Mouse (Mus musculus): ENCODE results near the gene Wdr45b.
"Not testable (repeated sequence)": the region's sequence is repeated elsewhere in the genome, so short reads cannot be mapped to it uniquely, and the experiment has no call there.

The Wdr45b gene

DNA sequence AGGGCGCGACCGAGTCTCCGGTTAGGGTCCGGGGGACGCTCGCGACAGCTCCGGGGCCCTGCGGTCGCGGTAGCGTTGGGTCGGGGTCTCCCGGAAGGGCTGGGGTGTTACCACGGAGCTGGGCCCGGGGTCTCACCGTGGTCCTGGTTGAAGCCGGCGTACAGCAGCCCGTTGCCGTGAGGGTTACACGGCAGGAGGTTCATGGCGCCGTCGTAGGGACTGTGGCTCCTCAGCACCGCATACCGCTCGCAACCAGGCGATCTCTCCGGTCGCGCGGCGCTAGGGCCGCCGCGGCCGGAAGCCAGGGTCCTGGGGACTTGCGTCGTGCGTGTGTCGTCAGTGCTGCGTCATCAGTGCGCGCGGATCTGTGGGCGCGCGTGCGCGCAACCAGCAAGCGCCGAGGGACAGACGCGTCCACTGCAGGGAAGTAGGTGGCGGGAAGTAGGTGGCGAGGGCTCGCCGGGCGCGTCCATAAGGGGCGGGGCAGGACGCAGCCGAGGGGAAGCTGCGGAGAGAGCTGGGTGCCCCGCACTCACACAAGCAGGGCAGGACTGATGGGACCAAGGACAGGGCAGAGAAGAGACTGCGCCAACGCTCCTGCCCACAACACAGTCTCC lies at the start of gene Wdr45b:
Gene Wdr45b (minus strand): TSS at position 355 of the 617 bp plus-strand sequence.
- peak; percentile 99 for DNase-seq

DNA sequence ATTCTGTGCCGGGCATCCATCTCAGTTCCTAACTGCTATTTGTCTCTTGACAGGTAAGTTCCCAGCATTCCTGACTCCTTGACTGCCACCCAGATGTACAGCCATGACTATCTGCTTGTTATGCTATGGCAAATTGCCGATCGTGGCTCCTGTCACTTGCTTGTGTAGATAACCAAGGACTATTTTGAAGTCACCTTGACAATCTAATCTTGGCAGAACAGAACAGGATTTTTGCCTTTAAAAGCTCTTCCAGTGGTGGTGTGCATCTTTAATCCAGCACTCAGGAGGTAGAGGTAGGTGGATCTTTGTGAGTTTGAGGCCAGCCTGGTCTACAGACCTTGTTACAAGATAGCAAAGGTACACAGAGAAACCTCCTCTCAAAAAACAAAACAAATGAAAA lies 38.2 kb upstream of the Wdr45b start:
- DNase-seq: no peak

DNA sequence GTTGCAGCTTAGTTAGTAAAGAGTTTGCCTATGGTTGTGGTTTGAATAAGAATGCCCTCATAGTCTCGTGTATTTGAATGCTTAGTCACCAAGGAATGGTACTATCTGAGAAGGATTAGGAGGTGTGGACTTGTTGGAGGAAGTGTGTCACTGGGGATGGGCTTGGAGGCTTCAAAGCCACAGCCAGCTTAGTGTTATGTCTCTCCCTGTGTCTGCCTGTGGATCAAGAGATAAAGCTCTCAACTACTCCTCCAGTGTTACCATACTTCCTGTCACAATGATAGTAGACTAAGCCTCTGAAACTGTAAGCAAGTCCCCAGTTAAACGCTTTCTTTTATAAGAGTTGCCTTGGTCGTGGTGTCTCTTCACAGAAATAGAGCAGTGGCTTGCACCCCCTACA lies 36.5 kb upstream of the Wdr45b start:
- no peak for DNase-seq

DNA sequence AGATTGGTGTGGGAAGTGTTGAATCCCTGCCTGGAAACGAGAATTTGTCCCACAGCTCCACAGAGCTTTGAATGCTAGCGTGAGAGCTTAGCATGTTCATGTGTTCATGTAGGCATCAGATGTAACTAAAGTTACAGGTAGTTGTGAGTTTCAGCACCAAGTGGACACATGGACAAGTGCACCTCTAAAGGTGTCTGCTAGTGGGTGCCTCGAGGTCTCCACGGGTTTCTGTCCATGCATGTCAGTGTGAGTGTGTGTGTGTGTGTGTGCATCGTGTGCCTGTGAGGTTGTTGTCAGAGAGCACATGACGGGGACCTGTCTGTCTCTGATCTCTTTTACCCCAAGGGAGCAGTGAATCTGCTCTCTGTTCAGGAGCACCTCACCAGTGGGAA lies 34.3 kb upstream of the Wdr45b start:
- no peak for DNase-seq

DNA sequence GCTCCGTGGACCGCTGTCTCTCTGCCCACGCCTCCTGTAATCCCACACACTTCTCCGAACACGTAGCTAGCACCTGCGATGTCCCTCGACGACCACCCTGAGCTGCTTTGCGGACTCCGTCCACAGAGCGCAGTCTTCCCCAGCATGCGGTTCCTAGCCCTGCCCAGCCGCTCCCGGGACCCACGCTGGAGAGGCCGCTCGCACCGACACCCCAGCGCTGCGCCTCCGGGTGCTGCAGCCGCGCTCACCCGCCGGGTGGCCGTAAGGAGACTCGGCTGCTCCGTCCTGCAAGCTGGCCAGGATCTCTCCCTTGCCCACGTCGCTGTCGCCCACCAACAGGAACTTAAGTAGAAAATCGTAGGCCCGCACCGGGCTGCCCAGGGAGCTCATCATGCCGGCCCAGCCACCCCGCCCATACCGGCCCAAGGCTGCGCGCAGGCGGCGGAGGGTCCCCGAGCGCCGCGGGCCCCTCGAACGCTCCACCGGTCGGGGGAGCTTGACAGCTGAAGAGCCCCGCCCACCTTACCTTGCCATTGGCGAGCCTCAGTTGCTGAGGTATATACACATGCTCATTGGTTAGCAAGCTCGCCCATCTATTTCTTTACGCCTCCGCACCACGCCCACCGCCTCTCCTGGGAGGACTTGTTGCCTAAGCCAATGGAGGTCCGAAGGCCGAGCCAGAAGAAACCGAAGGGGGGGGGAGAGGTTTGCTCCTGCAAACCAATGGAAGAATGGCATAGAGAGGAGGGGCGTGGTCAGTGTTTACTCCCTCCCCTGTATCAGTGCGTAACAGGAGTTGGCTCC lies 33.7 kb upstream of the Wdr45b start, which contains the start of gene Rab40b:
Gene Rab40b (minus strand): TSS at position 502 of the 804 bp plus-strand sequence.
- peak; percentile 99 for DNase-seq

DNA sequence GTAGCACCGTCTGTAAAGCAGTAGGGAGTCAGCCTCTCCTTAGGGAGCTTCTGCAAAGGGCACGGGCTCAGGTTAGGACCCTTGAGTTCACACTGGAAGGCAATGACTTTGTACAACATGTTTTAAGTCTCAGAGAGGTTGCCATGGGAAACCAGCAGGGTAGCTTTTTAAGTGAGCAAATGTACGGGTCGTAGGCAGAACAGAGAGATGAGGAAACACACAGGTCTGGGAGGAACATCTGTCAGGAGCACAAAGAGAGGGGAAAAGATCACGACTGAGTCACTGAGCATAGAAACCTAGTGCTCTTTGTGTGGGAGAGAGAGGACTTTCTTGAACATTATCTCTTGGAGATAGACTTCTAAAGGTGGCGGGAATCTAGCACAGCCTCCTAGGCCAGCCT lies 26.0 kb upstream of the Wdr45b start:
- no peak for DNase-seq

DNA sequence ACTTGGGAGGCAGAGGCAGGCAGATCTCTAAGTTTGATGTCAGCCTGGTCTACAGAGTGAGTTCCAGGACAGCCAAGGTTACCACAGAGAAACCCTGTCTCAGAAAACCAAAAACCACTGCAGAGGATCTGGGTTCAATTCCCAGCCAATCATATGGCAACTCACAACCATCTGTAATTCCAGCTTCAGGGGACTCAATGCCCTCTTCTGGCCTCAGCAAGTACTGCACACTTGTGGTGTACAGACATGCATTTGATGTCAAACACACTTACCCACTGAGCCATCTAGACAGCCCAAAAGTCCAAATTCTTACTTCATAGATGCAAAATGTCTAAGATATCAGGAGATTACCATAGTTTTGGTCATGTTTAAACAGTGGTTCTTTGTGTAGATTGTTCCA lies 24.4 kb upstream of the Wdr45b start:
- DNase-seq: no peak

DNA sequence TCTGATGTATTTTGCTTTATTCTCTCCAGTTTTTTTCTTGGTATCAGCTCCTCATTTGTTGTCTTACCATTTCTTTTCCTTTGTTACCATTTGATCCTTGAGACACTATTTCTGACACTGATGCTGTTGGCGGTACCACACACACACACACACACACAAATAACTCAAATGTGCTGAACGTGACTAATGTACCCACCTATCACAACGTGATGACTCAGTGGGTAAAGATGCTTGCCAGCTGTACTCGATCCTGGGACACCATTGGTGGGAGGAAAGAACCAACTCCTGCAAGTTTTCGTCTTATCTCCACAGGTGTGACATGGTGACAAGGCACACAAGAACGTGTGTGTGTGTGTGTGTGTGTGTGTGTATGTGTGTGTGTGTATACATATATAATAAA lies 19.1 kb upstream of the Wdr45b start:
- DNase-seq: no peak

DNA sequence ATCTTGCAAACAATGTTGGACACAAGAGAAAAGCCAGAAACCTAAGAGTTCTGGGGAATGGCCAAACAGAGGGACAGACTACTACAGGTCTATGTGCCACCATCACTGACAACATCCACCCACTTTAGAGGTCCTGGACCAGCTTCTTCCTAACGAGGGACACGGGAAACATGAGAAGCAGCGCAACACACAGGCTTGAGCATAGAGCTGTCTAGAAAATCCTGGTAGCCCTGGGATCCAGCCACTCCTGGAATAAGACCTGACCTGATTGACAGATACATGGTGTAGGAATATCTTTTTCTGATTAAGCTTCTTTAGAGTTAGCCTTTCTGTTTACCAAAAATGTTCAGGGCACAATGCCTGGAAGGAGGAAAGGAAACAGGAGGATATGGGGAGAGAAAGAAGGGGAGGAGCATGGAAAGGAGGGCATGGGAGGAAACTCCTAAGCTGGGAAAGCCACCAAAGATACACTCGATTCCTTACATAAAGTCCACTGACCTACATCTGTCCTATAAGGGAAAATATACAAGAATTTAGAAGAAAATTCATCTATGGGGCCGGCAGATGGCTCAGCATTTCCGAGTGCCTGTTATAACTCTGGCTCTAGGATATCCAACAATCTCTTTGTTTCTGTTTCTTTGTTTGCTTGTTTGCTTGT lies 16.2 kb upstream of the Wdr45b start:
- no peak for DNase-seq

DNA sequence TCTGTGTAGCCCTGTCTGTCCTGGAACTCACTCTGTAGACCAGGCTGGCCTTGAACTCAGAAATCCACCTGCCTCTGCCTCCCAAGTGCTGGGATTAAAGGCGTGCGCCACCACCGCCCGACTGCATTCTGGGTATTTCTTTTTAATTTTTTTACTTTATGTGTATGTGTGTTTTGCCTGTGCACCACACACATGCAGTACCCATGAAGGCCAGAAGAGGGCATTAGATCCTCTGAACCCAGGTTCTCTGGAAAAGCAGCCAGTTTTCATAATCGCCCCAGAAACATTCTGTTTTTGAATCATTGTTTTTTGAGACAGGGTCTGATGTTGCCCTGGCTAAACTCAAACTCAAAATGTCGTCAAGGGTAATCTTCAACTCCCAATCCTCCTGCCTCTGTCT lies 15.4 kb upstream of the Wdr45b start:
- peak; percentile 56 for DNase-seq

DNA sequence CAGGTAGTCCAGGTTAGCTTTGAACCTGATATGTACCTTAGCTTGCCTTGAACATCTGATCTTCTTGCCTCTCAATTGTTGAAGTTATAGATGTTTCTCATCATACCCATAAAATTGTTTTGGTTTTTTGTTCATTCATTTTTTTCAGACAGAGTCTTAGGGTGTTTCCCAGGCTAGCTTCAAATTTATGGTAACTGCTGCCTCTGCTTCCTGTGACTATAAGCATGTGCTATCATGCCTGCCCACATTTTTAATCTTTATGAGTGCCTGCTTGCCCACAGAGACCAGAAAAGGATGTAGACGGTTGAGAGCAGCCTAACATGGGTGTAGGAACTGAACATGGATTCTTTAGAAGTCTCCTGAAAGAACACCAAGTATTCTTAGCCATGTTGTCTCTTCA lies 14.5 kb upstream of the Wdr45b start:
- DNase-seq: no peak

DNA sequence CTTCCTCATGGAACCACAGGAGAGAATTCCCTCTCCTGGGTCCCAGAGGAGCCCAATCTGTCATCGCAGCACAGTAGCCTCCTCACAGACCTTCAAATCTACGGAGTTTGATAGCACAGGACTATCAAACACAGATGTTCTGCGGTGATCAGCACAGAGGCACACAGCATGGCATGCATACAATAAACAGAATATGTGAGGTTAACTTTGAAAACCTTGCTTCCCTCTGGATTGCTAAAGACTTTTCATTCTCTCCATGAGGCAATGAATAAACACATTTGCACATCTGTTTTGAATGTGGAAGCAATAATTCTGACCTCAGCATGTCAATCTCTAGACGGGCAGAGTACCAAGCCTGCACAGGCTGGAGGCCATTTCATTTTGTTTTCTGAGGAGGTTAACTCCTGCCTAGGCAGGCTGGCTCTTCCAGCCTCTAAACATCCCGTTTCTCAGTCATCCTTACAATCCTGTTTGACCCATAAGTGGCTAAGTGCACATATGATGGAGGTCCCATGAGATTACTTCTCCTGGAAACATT lies 13.0 kb upstream of the Wdr45b start:
- DNase-seq: no peak

DNA sequence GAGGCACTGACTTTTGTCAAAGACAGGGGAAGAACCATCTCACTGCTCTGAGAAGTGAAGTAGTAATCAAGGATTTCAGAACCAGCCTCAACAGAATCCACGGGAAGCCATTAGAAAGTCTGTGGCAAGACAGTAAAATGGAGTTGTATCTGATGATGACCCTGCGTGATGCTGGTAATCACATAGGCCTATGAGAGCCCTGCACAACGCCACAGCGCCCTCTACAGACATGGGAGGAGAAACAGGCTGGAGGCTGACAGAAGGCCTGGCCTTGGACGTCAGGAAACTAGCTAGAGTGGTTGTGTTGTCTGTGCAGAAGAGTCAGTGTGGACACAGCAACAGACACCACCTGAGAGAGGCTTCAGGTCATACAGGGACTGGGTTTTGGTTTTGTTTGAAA lies 8.0 kb upstream of the Wdr45b start:
- DNase-seq: peak; percentile 43

DNA sequence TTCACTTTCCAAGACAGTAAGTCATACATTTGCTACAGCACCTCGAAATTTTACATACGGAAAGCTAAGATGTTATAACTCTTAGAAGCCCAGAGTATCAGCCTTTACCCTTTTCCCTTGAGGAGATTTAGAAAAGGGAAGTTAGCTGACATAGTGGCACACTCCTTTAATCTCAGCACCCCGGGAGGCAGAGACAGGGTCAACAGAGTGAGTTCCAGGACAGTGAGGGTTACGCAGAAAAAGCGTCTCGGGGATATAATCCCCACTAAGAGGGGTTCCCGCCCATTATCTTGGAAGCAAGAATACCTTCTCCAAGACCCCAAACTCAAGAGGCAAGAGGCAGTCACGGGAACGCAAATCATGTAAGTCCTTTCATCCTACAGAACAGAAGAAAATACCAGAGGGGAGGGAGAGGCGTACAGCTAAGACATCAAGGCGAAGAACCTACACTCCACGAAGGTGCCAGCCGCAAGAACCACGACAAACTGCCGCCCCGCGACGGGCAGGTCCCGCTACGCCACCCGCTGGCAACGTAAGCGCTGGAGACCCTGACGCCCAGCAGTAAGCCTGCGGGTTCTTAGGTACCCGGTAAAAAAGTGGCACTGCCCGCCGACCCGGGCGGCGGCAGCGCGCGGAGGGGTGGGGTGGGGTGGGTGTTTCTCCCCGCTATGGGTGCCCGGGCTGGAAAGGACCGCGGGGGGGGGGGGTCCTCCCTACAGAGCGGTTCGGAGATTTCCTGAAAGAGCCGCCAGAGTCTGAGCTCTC lies 737 bp downstream of the Wdr45b start:
- DNase-seq: peak; percentile 29

DNA sequence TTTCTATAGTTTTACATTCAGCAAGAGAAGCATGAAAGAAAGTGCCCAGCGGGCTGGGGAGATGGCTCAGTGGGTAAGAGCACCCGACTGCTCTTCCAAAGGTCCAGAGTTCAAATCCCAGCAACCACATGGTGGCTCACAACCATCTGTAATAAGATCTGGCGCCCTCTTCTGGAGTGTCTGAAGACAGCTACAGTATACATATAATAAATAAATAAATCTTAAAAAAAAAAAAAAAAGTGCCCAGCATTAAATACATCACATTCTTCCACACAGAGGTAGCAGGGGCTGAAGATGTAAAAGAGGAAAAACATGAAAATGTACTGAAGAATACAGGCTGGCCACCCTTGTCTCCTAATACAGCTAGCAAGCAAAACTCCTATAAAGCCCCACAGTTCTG lies 5.5 kb downstream of the Wdr45b start:
- not testable (repeated sequence) for DNase-seq

DNA sequence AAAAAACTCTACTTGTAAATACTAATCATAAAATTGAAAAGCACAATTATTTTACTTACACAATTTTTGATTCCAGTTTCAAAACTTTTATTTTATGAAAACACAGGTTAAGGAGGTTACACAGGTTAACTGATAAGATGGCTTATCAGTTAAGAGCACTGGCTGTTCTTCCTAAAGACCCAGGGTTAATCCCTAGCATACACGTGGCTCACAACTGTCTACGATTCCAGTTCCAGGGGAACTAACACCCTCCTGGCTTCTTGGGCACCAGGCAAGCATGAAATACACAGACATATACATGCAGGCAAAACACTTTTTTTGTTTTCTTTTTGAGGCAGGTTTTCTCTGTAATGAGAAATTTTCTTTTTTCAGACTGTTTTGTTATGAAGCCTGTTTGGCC lies 6.1 kb downstream of the Wdr45b start:
- DNase-seq: no peak

DNA sequence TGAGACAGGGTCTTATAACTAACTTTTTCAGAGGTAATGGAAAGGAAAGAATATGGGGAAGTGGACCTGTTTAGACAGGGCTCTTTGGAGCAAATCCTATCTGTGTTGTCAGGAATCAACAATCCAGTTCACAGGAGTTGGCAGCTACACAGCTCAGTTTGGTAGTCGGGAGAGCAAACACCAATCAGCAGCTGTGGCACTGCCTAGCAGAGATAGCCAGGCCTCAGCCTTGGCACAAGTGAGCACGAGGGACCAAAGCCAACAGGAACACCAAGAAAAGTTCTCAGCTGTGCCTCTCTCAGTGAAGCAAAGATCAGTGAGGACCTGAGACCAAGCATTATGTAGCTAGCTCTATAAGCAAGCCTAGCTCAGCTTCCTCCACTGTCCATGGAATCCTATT lies 7.2 kb downstream of the Wdr45b start:
- DNase-seq: no peak

DNA sequence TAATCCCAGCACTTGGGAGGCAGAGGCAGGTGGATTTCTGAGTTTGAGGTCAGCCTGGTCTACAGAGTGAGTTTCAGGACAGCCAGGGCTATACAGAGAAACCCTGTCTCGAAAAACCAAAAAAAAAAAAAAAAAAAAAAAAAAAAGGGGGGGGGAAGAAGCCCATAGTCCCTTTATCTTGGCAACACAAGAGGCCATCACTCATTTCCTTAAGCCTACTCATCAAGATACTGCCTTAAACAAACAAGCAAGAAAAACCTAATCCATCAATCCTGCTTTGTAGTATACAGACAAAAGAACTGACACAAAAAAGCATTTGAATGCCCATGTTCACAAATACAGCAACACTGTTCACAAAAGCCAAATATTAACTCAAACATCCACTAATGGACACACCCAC lies 11.8 kb downstream of the Wdr45b start:
- not testable (repeated sequence) for DNase-seq

DNA sequence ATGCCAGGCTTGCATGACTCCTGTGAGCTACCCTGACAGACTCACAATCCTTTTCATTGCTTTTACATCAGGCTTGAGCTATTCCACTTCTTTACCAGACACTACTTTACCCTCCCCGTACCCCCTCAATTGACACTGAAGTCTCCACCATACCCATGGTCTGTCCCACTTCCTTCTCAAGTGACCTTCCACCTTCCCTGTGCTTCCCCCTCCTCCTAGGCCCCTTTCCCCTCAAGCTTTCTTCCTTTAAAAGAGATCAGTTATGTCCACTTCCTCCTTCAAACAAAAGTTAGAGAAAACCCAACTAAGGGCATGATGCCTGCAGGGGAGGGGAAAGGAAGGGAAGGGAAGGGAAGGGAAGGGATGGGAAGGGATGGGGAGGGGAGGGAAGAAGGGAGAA lies 14.0 kb downstream of the Wdr45b start:
- DNase-seq: no peak

DNA sequence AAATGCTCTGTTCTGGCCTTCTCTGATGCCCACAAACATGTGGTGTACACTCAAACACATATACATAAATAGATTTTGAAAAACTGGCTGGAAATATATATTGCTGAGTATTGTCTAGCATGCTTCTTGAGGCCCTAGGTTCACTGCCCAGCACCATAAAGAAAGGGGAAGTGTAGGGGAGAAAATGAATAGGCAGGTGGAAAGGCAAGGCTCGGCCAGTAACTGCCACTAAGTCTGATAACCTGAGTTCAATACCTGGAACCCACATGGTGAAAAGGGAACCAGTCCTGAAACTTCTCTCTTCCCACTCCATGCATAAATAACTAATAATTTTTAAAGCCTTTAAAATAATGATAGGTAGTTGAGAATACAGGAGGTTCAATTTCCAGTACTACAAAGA lies 14.6 kb downstream of the Wdr45b start:
- no peak for DNase-seq

DNA sequence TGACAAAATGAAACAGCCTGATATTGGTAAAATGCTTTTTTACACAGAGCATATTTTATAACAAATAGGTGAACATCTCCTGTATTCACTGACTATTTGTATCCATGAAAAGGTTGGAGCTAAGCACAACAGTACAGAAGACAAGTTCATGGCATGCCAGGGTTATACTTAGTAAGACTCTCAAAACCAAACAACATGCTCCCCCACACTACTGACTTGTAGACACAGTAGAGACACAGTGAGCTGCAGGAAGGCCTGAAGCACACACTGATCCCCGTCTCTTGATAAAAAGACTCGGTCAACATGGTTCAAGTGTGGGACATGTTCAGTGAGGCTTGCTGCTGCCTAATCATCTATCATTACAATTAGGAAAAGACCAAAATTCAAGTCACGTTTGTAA lies 22.6 kb downstream of the Wdr45b start:
- no peak for DNase-seq

DNA sequence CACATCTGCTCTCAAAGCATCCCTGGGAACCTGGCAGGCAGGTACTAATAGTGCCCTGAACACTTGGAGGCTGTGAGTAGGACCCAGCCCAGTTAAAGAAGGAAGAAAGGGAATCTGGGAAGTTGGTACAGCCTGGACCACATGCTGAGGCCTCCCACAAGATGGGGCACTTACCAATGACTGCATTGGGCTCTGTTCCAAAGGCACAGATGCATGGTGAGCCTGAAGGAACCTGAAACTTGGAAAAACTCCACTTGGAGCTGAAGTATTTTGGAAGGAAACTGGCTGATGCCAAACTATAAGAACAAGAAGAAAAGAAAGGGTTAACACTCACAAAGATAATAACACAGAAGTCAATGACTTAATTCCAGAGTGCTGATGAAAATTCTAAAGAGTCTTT lies 25.6 kb downstream of the Wdr45b start:
- no peak for DNase-seq

DNA sequence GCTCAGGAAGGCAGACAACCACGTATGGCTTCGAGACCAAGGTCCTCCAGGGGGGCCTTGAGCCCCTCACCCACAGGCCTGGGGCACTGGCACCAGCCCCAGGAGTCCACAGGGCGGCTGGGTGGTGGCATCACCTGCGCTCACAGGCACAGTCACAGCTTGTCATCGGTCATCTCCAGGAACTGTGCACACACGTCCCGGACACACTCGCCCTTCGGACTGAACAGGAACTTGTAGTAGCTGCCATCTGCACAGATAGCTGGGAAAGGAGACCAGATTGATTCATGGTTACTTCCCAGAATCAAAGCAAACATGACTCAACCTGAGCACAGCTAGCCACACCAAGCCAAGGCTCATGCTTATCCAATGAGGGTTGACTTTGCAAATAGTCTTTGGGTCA lies 26.0 kb downstream of the Wdr45b start:
- no peak for DNase-seq

All from retina, postnatal 1 day (tissue).